14 mouse cellular contexts compared by ENCODE assay signal in the genomic region with DNA sequence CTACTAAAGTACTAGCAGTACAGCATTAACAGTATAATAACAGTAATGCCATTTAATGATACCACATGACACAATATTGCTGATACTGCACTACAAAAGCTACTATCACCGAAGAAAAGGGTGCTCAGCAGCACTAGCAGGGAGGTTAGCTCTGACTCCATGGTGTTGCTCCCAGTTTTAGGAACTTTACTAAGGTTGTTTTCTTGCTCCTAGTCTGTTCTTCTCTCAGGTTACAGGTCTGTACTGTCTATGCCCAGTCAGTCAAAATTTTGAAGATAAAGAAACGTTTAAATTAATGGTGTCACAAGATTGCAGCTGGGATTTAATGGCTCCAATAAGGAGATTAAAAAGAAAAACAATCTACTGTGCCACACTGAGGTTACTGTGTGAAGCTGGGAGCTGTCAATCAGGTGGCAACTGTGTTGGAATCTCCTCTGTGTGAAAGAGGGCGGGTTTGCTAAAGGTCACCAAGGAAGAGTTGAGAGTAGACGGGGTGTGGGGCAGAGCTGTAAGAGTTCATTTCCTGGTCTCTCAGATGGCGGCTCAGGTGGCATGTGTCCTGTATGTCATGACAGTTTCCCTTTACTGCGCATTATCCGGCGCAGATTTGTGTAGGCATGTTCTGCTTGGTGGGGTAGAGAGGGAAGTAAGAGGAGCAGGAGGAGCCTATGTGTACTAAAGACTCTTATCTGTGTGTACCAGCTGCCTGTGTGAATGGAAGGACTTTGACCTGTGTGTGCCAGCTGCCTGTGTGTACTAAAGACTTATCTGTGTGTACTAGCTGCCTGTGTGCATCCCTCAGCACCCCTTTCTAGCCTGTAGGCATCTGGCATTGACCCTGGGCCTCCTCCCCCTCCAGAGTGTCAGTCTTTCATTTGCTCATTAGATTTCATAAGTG.
DNase-seq lines count a peak whose midpoint lies in the region; ATAC-seq and TF ChIP-seq lines count a peak whose summit lies in the region.
"Had no signal": no experiment of that assay in that cellular context is flagged by ENCODE, and none has a peak within 500 bp of the region (broad histone marks: within the 10 kb centered on the region; RNA-seq: fewer than 3 reads in every experiment).

No protein-coding gene starts in this region.

- H3K27me3 ChIP-seq in hindbrain, postnatal 0 days (ENCODE audit: insufficient read depth, low read length) = no peaks in the 10 kb centered on the region
- no peaks in the 10 kb centered on the region for H3K27me3 ChIP-seq in hindbrain, embryonic 10.5 days (ENCODE audit: insufficient read depth, poor library complexity, severe bottlenecking)
- H3K27me3 ChIP-seq in stomach, embryonic 14.5 days (ENCODE audit: control insufficient read depth, insufficient read depth, low read length) = no peaks in the 10 kb centered on the region

- no peak overlapping the region for H3K27ac ChIP-seq in hindbrain, postnatal 0 days
- H3K27ac ChIP-seq in hindbrain, embryonic 10.5 days = no peak overlapping the region
- no peak overlapping the region for H3K27ac ChIP-seq in stomach, embryonic 14.5 days (ENCODE audit: low read length)
- H3K27ac ChIP-seq: embryonic facial prominence, embryonic 10.5 days; gastrocnemius, adult 2 months had no signal

- H3K4me3 ChIP-seq in hindbrain, postnatal 0 days (ENCODE audit: low read length) = no peak overlapping the region
- no peak overlapping the region for H3K4me3 ChIP-seq in hindbrain, embryonic 10.5 days
- H3K4me3 ChIP-seq in stomach, embryonic 14.5 days (ENCODE audit: low read depth, low read length) = no peak overlapping the region
- H3K4me3 ChIP-seq: embryonic facial prominence, embryonic 10.5 days; gastrocnemius, adult 2 months had no signal

- no peak for TF ChIP-seq CTCF in hindbrain, postnatal 0 days (IDR thresholded peaks at IDR 0.05; ENCODE audit: low read depth)

- DNase-seq in hindbrain, postnatal 0 days (ENCODE audit: low spot score) = no peak
- DNase-seq in hindbrain, embryonic 10.5 days (ENCODE audit: low spot score) = no peak
- peak; percentile 36 for DNase-seq in kidney, adult 18-20 months
- DNase-seq in large intestine, adult 2 months (ENCODE audit: low read depth, low spot score) = peak; percentile 70
- no peak for DNase-seq in layer of hippocampus, adult 9-11 months
- no peak for DNase-seq in heart, postnatal 25 days (ENCODE audit: low spot score)
- DNase-seq: cerebellum, adult 8-10 months; gastrocnemius, adult 2 months; left cerebral cortex, postnatal 4 days; lung, postnatal 14 days had no signal

- H3K4me2 ChIP-seq in hindbrain, postnatal 0 days (ENCODE audit: low read depth, low read length) = no peak overlapping the region
- H3K4me2 ChIP-seq in stomach, embryonic 14.5 days (replicated peaks; ENCODE audit: low read depth, low read length) = no peak overlapping the region

- H3K4me1 ChIP-seq in hindbrain, postnatal 0 days (ENCODE audit: insufficient read depth, low read length) = no peaks in the 10 kb centered on the region
- peaks cover 2% of the 10 kb centered on the region; the same call in 1 of the 2 replicates for H3K4me1 ChIP-seq in hindbrain, embryonic 10.5 days (replicated peaks)
- no peaks in the 10 kb centered on the region for H3K4me1 ChIP-seq in stomach, embryonic 14.5 days (ENCODE audit: control insufficient read depth, insufficient read depth, low read length)

- H3K9me3 ChIP-seq in hindbrain, postnatal 0 days (ENCODE audit: low read length) = no peaks in the 10 kb centered on the region
- no peaks in the 10 kb centered on the region for H3K9me3 ChIP-seq in hindbrain, embryonic 10.5 days
- H3K9me3 ChIP-seq in stomach, embryonic 14.5 days (ENCODE audit: control insufficient read depth, low read depth, low read length) = no peaks in the 10 kb centered on the region
- H3K9me3 ChIP-seq: embryonic facial prominence, embryonic 10.5 days; G1E had no signal

- WGBS in hindbrain, postnatal 0 days = 71% methylated on average over 8 of the region's 8 CpGs
- WGBS in hindbrain, embryonic 10.5 days = 72% methylated on average over 8 of the region's 8 CpGs
- WGBS in large intestine, adult 2 months = 28% methylated on average over 8 of the region's 8 CpGs
- WGBS in stomach, embryonic 14.5 days = 61% methylated on average over 8 of the region's 8 CpGs

- H3K9ac ChIP-seq in hindbrain, postnatal 0 days (replicated peaks; ENCODE audit: low read length) = no peak overlapping the region
- no peak overlapping the region for H3K9ac ChIP-seq in stomach, embryonic 14.5 days (replicated peaks; ENCODE audit: low read depth, low read length)

- peak; percentile 38; the same call in 1 of the 2 replicates for ATAC-seq in hindbrain, postnatal 0 days
- ATAC-seq in stomach, embryonic 14.5 days (ENCODE audit: insufficient number of reproducible peaks, insufficient read depth, low FRiP score, low read depth) = peak; percentile 78
- no peak for ATAC-seq in frontal cortex, adult (ENCODE audit: low TSS enrichment)

- intact Hi-C loops in heart, postnatal 25 days (cut with DNase I) = no loop called here

- no peaks in the 10 kb centered on the region for H3K36me3 ChIP-seq in hindbrain, postnatal 0 days (ENCODE audit: insufficient read depth, low read length)
- H3K36me3 ChIP-seq in hindbrain, embryonic 10.5 days = no peaks in the 10 kb centered on the region
- H3K36me3 ChIP-seq in stomach, embryonic 14.5 days (ENCODE audit: control insufficient read depth, insufficient read depth, low read length) = no peaks in the 10 kb centered on the region
- H3K36me3 ChIP-seq: embryonic facial prominence, embryonic 10.5 days had no signal

Comparison
In these comparisons a context has a peak if more than half of its experiments do, and no peak if none do; other contexts are left out.
1. DNase-seq: peak in kidney, adult 18-20 months (single experiment) and large intestine, adult 2 months (single experiment); none in hindbrain, postnatal 0 days (single experiment), hindbrain, embryonic 10.5 days (single experiment), layer of hippocampus, adult 9-11 months (single experiment) and heart, postnatal 25 days (single experiment).